Mouse (Mus musculus): ENCODE measurements at regions not wholly inside any gene's neighbourhood (a gene's known extent, or its start where the extent isn't known, plus 50 kb on each side); places are given as distances from the start of the nearest gene placed in this dataset.

GRCm38 (mm10) chr8:86222715-86223114, 357.8 kb downstream of the Abcc12 start:
- POLR2A ChIA-PET, result no interaction called here
- CTCF ChIA-PET, result interaction anchor here in 1 of 4 experiments (0.6 kb wide), 1 partner anchor 362 kb away, joined by 3 read pairs; no protein-coding TSS in a partner anchor

GRCm38 (mm10) chr8:86222228-86222627, 358.3 kb downstream of the Abcc12 start:
- POLR2A ChIA-PET, result no interaction called here
- CTCF ChIA-PET, result interaction anchor here in 1 of 4 experiments (0.6 kb wide), 1 partner anchor 363 kb away, joined by 3 read pairs; no protein-coding TSS in a partner anchor

- ChIA-PET POLR2A (no interaction called here), CTCF (interaction anchor here in 1 of 4 experiments (1.1 kb wide), 1 partner anchor 514 kb away, joined by 4 read pairs; no protein-coding TSS in a partner anchor)
Observed at GRCm38 (mm10) chr8:86214399-86214798, 366.1 kb downstream of the Abcc12 start.

- POLR2A ChIA-PET, result no interaction called here
- CTCF ChIA-PET, result no interaction called here
Observed at GRCm38 (mm10) chr8:86212461-86212860, 368.0 kb downstream of the Abcc12 start.

GRCm38 (mm10) chr8:86208812-86209262, 368.1 kb downstream of the Phkb start:
- CTCF ChIA-PET, result no interaction called here
- POLR2A ChIA-PET, result no interaction called here

- CTCF ChIA-PET, result no interaction called here
- POLR2A ChIA-PET, result no interaction called here
Observed at GRCm38 (mm10) chr8:86204421-86205229, 363.9 kb downstream of the Phkb start.

DNA sequence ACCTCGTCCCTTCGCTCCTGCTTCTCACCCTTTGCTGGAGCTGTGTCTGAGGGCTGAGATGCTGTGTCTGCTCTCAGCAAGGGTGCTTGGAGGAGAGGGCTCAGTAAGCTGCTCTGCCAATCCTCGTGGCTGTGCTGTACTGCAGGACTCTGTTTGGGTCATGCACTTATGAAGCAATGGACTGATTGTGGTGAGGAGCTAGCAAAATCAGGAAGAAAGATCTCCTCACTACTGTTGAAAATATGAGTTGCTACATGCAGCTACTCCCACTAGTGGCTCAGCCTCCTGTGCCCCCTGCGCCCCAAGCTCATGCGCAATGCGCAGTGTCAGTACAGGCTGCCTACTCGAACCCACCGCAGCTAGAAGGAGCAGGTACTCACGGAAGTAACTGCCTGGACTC, 362.3 kb downstream of the Phkb start:
- CTCF ChIA-PET, result interaction anchor here in 1 of 4 experiments (0.6 kb wide), 1 partner anchor 267 kb away, joined by 3 read pairs; no protein-coding TSS in a partner anchor
- POLR2A ChIA-PET, result no interaction called here

GRCm38 (mm10) chr8:86201830-86202229, 361.1 kb downstream of the Phkb start:
- POLR2A ChIA-PET, result no interaction called here
- CTCF ChIA-PET, result no interaction called here

DNA sequence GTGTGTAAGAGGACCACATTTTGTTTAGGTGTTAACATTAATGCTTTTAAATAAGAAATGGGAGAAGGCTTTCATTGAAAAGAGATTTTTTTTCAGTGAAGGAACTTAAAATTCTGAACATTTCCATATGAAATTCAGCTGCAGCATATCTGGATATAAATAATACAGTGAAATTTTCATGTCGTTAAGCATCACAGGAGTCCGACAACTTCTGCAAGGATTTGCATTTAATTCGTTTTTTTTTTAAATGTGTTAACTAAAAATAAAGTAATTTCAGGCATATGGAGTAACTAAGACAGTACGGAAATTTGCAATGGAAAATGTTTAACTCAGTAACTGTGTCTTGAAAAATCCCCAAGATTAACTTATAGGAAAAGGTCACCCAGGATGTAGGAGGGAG, 351.5 kb downstream of the Phkb start:
- ChIA-PET CTCF (no interaction called here), POLR2A (no interaction called here)

DNA sequence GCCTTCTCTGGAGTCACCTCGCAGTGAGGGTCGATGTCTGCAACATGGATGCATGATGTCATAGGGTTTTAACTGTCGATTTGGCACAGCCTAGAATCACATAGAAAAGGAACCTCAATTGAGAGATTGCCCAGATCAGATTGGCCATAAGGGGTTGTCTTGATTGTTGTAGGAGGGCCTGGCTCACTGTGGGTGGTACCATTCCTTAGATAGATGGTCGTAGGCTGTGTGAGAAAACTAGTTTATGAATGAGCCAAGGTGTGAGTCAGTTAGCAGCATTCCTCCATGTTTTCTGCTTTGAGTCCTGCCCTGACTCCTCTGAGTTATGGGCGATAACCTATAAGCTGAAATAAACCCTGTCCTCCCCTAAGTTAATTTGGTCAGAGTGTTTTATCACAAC, 343.9 kb downstream of the Phkb start:
- ChIA-PET CTCF (interaction anchor here in 1 of 4 experiments (1.3 kb wide), 1 partner anchor 400 kb away, joined by 4 read pairs; no protein-coding TSS in a partner anchor), POLR2A (no interaction called here)

DNA sequence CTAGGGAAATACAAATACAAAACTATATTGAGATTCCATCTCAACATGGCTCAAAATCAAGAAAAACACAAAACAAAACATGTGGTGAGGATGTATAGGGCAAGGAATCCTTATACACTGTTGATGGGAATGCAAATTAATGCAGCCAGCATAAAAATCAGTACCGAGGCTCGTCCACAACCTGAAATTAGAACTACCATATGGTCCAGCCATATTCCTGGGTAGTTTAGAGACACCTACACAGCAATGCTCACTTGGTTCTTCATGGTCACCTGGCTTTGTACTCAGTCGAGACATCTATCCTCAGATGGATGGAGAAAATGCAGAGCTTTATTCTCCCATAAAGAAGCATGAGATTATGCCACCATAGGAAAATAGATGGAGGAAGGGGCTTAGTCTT, 340.0 kb downstream of the Phkb start:
- ChIA-PET POLR2A (no interaction called here), CTCF (interaction anchor here in 1 of 4 experiments (0.6 kb wide), 1 partner anchor 406 kb away, joined by 4 read pairs; no protein-coding TSS in a partner anchor)

GRCm38 (mm10) chr8:86170091-86170490, 329.3 kb downstream of the Phkb start:
- POLR2A ChIA-PET, result no interaction called here

DNA sequence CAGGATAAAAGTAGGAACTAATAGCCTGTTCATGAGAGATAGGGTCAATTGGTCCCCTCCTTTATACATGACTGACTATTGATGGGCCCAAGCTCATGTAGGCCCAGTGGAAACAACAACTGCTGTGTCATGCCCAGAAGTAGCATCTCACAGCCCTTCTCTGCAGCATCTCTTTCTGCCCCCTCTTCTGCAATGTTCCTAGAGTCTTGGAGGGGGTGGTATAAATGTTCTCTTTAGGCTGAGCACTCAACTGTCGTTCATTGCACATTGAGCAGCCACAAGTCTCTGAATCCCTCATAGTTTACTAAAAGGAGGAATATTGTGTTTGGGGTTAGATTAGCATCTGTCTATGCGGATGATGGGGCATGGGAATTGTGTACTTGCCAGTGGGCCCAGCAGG, 324.1 kb downstream of the Phkb start:
- POLR2A ChIA-PET, result interaction anchor here in 1 of 4 experiments (1.2 kb wide), 1 partner anchor 21 kb away, joined by 3 read pairs; no protein-coding TSS in a partner anchor
- CTCF ChIA-PET, result no interaction called here

More at GRCm38 (mm10) chr8:86170091-86170490, 329.3 kb downstream of the Phkb start:
- CTCF ChIA-PET, result no interaction called here

GRCm38 (mm10) chr8:86159074-86159783, 318.5 kb downstream of the Phkb start:
- POLR2A ChIA-PET, result no interaction called here
- CTCF ChIA-PET, result no interaction called here

- ChIA-PET CTCF (interaction anchor here in 2 of 4 experiments (0.6 to 3.0 kb wide), 2 partner anchors 84 to 1611 kb away, joined by 3 to 22 read pairs; no protein-coding TSS in a partner anchor), POLR2A (no interaction called here)
Observed at GRCm38 (mm10) chr8:86147586-86147985, 306.8 kb downstream of the Phkb start.

GRCm38 (mm10) chr8:86125244-86125643, 284.5 kb downstream of the Phkb start:
- CTCF ChIA-PET, result no interaction called here
- POLR2A ChIA-PET, result no interaction called here

DNA sequence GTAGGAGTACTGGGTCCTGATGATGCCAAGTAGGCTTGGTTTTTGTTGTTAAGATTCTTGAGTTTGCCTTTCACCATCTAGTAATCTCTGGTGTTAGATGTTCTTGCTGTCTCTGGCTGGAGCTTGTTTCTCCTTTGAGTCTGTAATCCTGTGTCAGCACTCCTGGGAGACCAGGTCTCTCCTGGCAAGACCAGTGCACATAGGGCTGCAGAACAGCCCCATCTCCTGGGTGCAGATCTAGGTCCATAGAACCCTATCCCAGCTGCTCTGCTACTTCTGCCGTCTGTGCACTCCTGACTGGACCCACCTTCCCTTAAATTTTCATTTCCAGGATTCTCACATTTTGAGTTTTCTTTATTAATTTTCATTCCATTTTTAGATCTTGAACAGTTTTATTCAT, 283.9 kb downstream of the Phkb start:
- CTCF ChIA-PET, result no interaction called here
- POLR2A ChIA-PET, result no interaction called here
